Mouse (Mus musculus) brain, embryonic 14.5 days (tissue): ENCODE results near the gene Slc45a3.

Experiments
- CTCF ChIP-seq: fragments of 200-500 bp; IDR thresholded peaks from 2 replicates; pipeline ENCODE4 v1.5.1; 2012; ENCODE audit warnings: inconsistent platforms, mild to moderate bottlenecking, moderate library complexity, borderline replicate concordance; ENCODE audit not compliant: insufficient read depth, insufficient read length; ENCODE audit errors: extremely low read depth
- POLR2A ChIP-seq: fragments of 200-500 bp; IDR thresholded peaks from 2 replicates; pipeline ENCODE4 v1.6.1; 2012; ENCODE audit warnings: mild to moderate bottlenecking, inconsistent platforms, borderline replicate concordance; ENCODE audit not compliant: poor library complexity, insufficient read depth, insufficient read length, severe bottlenecking; ENCODE audit errors: extremely low read depth

DNA sequence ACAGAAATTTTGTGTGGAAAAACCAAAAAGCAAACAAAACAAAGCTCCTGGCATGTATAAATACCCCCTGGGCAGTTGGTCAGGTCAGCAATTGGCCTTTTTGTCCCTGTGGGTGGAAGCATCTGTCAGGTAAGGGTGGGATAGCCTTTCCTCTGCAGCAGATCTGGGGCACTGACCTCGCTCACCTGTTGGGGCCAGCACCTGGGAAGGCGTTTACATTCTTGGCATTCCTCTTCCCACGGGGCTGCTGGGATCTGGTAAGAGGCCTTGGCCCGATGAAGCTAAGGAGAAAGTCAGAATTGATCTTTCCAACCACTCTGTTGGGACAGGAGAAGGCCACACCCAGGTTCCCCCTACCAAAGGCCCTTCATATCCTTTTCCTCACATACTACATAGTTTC, 7.1 kb downstream of the Slc45a3 start:
- TF ChIP-seq POLR2A (no peak), CTCF (no peak)
